12 mouse cellular contexts compared by ENCODE assay signal in genomic region chr11:103896056-103896455, GRCm38 (mm10).
"Had no signal": no experiment of that assay in that cellular context is flagged by ENCODE, and none has a peak within 500 bp of the region (broad histone marks: within the 10 kb centered on the region; RNA-seq: fewer than 3 reads in every experiment).

No protein-coding gene starts in this region.

- DNase-seq: retina, postnatal 1 day; right cerebral cortex, adult 18-20 months; right cerebral cortex, postnatal 14 days; right cerebral cortex, postnatal 25 days; right cerebral cortex, postnatal 4 days; spleen, adult 18-20 months; thymus, adult 18-20 months; thymus, adult 2 months; thymus, postnatal 14 days; thymus, postnatal 25 days; thymus, postnatal 36 days; thymus, postnatal 4 days had no signal
